Mouse (Mus musculus) hematopoietic stem cell, adult 5-6 weeks (primary cell): Measurements from ENCODE around the gene Gm10097. TPM values are rescaled to one million over a fixed set of nuclear protein-coding genes. Genes with fewer than 3 reads are reported as not detected.

Experiments used
- ATAC-seq, 2 experiments: fragments of 125-278 bp in 1 of 2; replicated peaks in 1 of 2; 2 replicates each; pipeline ENCODE4 v1.8.0; 2016 to 2017; ENCODE audit warnings: inconsistent platforms in 2 of 2, mild to moderate bottlenecking in 2 of 2, moderate number of reproducible peaks in 2 of 2, low read depth in 1 of 2, moderate TSS enrichment in 1 of 2; ENCODE audit not compliant: low FRiP score in 2 of 2, poor library complexity in 2 of 2, severe bottlenecking in 2 of 2, insufficient read depth in 1 of 2, low TSS enrichment in 1 of 2
- total RNA-seq: library from RNA; stranded (forward); fragments of 172-1452, 232-1000 nt; gene quantifications from 2 replicates; pipeline ENCODE4 v1.2.3, GENCODE M21; 2017

Gm10097 gene
- total RNA-seq, 1 experiment from 2014 or later: not detected

GRCm38 (mm10) chr10:5070941-5071231 lies 1.9 kb downstream of the Gm10097 start:
- no peak for ATAC-seq

GRCm38 (mm10) chr10:5072054-5072453 lies 3.1 kb downstream of the Gm10097 start:
- no peak for ATAC-seq

- ATAC-seq: no peak
These were observed 6.7 kb downstream of the Gm10097 start for GRCm38 (mm10) chr10:5075724-5076123.

GRCm38 (mm10) chr10:5079945-5080468 lies 11.0 kb downstream of the Gm10097 start:
- ATAC-seq: peak; percentile 87 to 89

- no peak for ATAC-seq
These were observed 14.7 kb downstream of the Gm10097 start for GRCm38 (mm10) chr10:5083716-5084115.

- ATAC-seq: no peak
These were observed 16.8 kb downstream of the Gm10097 start for GRCm38 (mm10) chr10:5085792-5086191.

GRCm38 (mm10) chr10:5086329-5086728 lies 17.3 kb downstream of the Gm10097 start:
- ATAC-seq: no peak

- no peak for ATAC-seq
These were observed 18.3 kb downstream of the Gm10097 start for GRCm38 (mm10) chr10:5087336-5087735.

- ATAC-seq: no peak
These were observed 20.1 kb downstream of the Gm10097 start for GRCm38 (mm10) chr10:5089133-5089532.

GRCm38 (mm10) chr10:5096996-5097753 lies 28.2 kb downstream of the Gm10097 start:
- ATAC-seq: no peak

GRCm38 (mm10) chr10:5097754-5098137 lies 28.8 kb downstream of the Gm10097 start:
- ATAC-seq: no peak

- no peak for ATAC-seq
These were observed 41.8 kb downstream of the Gm10097 start for GRCm38 (mm10) chr10:5110773-5111172.

- ATAC-seq: no peak
These were observed 47.2 kb downstream of the Gm10097 start for GRCm38 (mm10) chr10:5116155-5116554.

GRCm38 (mm10) chr10:5116720-5117119 lies 47.7 kb downstream of the Gm10097 start:
- no peak for ATAC-seq
